Mouse (Mus musculus) erythroblast, embryonic 14.5 days (primary cell): ENCODE data around the gene Ctbp1.

ENCODE experiments used
- GATA1 ChIP-seq: IDR thresholded peaks from 2 replicates; pipeline ENCODE4 v1.6.1; 2012; ENCODE audit warnings: low read length, inconsistent platforms, mixed read lengths
- TAL1 ChIP-seq: IDR thresholded peaks from 3 replicates; pipeline ENCODE4 v1.6.1; 2012; ENCODE audit warnings: low read length, inconsistent platforms, mixed read lengths

DNA sequence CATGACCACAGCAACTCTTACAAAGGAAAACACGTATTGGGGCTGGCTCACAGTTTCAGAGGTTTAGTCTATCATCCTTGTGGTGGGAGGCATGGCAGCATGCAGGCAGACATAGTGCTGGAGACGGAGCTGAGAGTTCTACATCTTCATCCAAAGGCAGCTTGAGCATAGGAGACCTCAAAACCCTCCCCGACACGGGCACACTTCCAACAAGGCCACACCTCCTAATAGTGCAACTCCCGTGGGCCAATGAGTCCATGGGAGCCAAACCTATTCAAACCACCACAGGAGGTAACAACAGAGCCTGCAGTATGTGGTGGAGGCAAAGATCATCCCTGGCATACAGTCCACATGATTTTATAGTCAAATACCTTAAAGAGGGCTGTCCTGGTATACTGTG, 63.5 kb downstream of the Ctbp1 start:
- TF ChIP-seq TAL1 (no peak), GATA1 (no peak)
